Mouse (Mus musculus) limb, embryonic 11.5 days (tissue): ENCODE measurements around the gene Srf. TPM values are rescaled to one million over a fixed set of nuclear protein-coding genes. Genes with fewer than 3 reads are reported as not detected.
A peak's percentile ranks its signal among the peaks of the same experiment; 100 is the strongest.

ENCODE experiments used
- ATAC-seq: fragments of 200-750 bp; cut with Nextera tagmentation; 2 replicates; pipeline ENCODE4 v1.8.0; 2017; ENCODE audit warnings: low read depth; ENCODE audit not compliant: insufficient number of reproducible peaks, low FRiP score, low TSS enrichment
- DNase-seq: peaks from one replicate; pipeline ENCODE4 v3.0.0-alpha.2; 2015; ENCODE audit warnings: low spot score
- H3K27ac ChIP-seq: fragments of 300-500 bp; sonication (generic); replicated peaks from 2 replicates; pipeline ENCODE4 v1.5.1; 2014; ENCODE audit warnings: low read depth, mild to moderate bottlenecking, low read length
- H3K27me3 ChIP-seq: fragments of 300-500 bp; sonication (generic); 2 replicates; pipeline ENCODE4 v1.6.1; 2014; ENCODE audit warnings: mild to moderate bottlenecking, low read length, mixed read lengths; ENCODE audit not compliant: control insufficient read depth, insufficient read depth
- H3K36me3 ChIP-seq: fragments of 300-500 bp; sonication (generic); 2 replicates; pipeline ENCODE4 v1.6.1; 2014; ENCODE audit warnings: mild to moderate bottlenecking, low read length, moderate library complexity, mixed read lengths; ENCODE audit not compliant: control insufficient read depth, insufficient read depth
- H3K4me1 ChIP-seq: fragments of 300-500 bp; sonication (generic); 2 replicates; pipeline ENCODE4 v1.6.1; 2014; ENCODE audit warnings: low read length, mixed read lengths; ENCODE audit not compliant: control insufficient read depth, insufficient read depth
- H3K4me2 ChIP-seq: fragments of 300-500 bp; sonication (generic); 2 replicates; pipeline ENCODE4 v1.6.1; 2014; ENCODE audit warnings: low read depth, mild to moderate bottlenecking, moderate library complexity; ENCODE audit not compliant: severe bottlenecking
- H3K4me3 ChIP-seq: fragments of 300-500 bp; sonication (generic); 2 replicates; pipeline ENCODE4 v1.5.1; 2014; ENCODE audit warnings: low read depth, low read length
- H3K9ac ChIP-seq: fragments of 300-500 bp; sonication (generic); 2 replicates; pipeline ENCODE4 v1.6.1; 2014; ENCODE audit warnings: mild to moderate bottlenecking, low read length
- H3K9me3 ChIP-seq: fragments of 300-500 bp; sonication (generic); 2 replicates; pipeline ENCODE4 v1.6.1; 2016; ENCODE audit warnings: low read length; ENCODE audit not compliant: control insufficient read depth
- WGBS: fragments of 180-500 bp; shearing (Covaris S2); extraction: QIAGEN DNeasy Blood & Tissue Kit; methylation state at CpG from one replicate; pipeline ENCODE4 v1.1.7; 2014; 5-methylcytosine and 5-hydroxymethylcytosine counted together
- polyA plus RNA-seq: library from polyadenylated mRNA; unstranded; fragments of >200 nt; fragmentation: Nextera tagmentation; extraction: Ambion mirVana; gene quantifications from 2 replicates; pipeline ENCODE4 v1.2.1, GENCODE M21; 2014

The Srf gene
- polyA plus RNA-seq, 1 experiment from 2014 or later = 8.3 TPM

GRCm38 (mm10) chr17:46521174-46521573 is 34.8 kb downstream of the Srf start:
- H3K36me3 ChIP-seq = no peaks in the 10 kb centered on the region
- DNase-seq (no peak), ATAC-seq (no peak)
- no peaks in the 10 kb centered on the region for H3K9me3 ChIP-seq
- no peak overlapping the region for H3K4me3 ChIP-seq
- 0 out of 2 replicates have a peak, but pooled peaks cover 3% of the 10 kb centered on the region for H3K4me1 ChIP-seq
- 78% methylated on average over 9 of the region's 9 CpGs for WGBS
- peak overlapping the region; percentile 13; the same call in 1 of the 2 replicates for H3K4me2 ChIP-seq
- peak overlapping the region; percentile 47 for H3K9ac ChIP-seq
- peaks cover 8% of the 10 kb centered on the region; the same call in 1 of the 2 replicates for H3K27me3 ChIP-seq
- H3K27ac ChIP-seq = no peak overlapping the region

- 43% methylated on average over 25 of the region's 25 CpGs for WGBS
- Histone ChIP-seq H3K4me2 (peak overlapping the region; percentile 13; the same call in 1 of the 2 replicates), H3K4me3 (0 out of 2 replicates have a peak overlapping the region, but pooled peaks have one; percentile 11), H3K27ac (no peak overlapping the region), H3K27me3 (peaks cover 8% of the 10 kb centered on the region; the same call in 1 of the 2 replicates), H3K9me3 (no peaks in the 10 kb centered on the region), H3K36me3 (no peaks in the 10 kb centered on the region), H3K4me1 (0 out of 2 replicates have a peak, but pooled peaks cover 3% of the 10 kb centered on the region), H3K9ac (peak overlapping the region; percentile 47)
- peak; percentile 47 for DNase-seq
- ATAC-seq = no peak
Observed at GRCm38 (mm10) chr17:46520385-46520979, 35.5 kb downstream of the Srf start.

GRCm38 (mm10) chr17:46519971-46520370 is 36.0 kb downstream of the Srf start:
- 0 out of 2 replicates have a peak, but pooled peaks cover 3% of the 10 kb centered on the region for H3K4me1 ChIP-seq
- no peaks in the 10 kb centered on the region for H3K9me3 ChIP-seq
- no peaks in the 10 kb centered on the region for H3K36me3 ChIP-seq
- peaks cover 8% of the 10 kb centered on the region; the same call in 1 of the 2 replicates for H3K27me3 ChIP-seq
- 48% methylated on average over 10 of the region's 10 CpGs for WGBS
- H3K4me3 ChIP-seq = 0 out of 2 replicates have a peak overlapping the region, but pooled peaks have one; percentile 11
- peak overlapping the region; percentile 13; the same call in 1 of the 2 replicates for H3K4me2 ChIP-seq
- ATAC-seq = no peak
- no peak for DNase-seq
- H3K27ac ChIP-seq = no peak overlapping the region
- peak overlapping the region; percentile 35 for H3K9ac ChIP-seq

- H3K4me2 ChIP-seq = no peak overlapping the region
- 58% methylated on average over 2 of the region's 2 CpGs for WGBS
- H3K36me3 ChIP-seq = no peaks in the 10 kb centered on the region
- ATAC-seq (no peak), DNase-seq (no peak)
- no peaks in the 10 kb centered on the region for H3K9me3 ChIP-seq
- H3K27me3 ChIP-seq = no peaks in the 10 kb centered on the region
- H3K4me3 ChIP-seq = no peak overlapping the region
- no peaks in the 10 kb centered on the region for H3K4me1 ChIP-seq
- no peak overlapping the region for H3K27ac ChIP-seq
- no peak overlapping the region for H3K9ac ChIP-seq
Observed at GRCm38 (mm10) chr17:46513329-46513728, 42.6 kb downstream of the Srf start.

GRCm38 (mm10) chr17:46511059-46511710 is 44.8 kb downstream of the Srf start:
- H3K27ac ChIP-seq = no peak overlapping the region

GRCm38 (mm10) chr17:46505617-46506016 is 50.4 kb downstream of the Srf start:
- Histone ChIP-seq H3K27ac (no peak overlapping the region), H3K4me3 (no peak overlapping the region), H3K4me2 (no peak overlapping the region), H3K9me3 (no peaks in the 10 kb centered on the region), H3K4me1 (no peaks in the 10 kb centered on the region), H3K36me3 (no peaks in the 10 kb centered on the region), H3K27me3 (no peaks in the 10 kb centered on the region), H3K9ac (no peak overlapping the region)
- DNase-seq = no peak
- ATAC-seq = no peak
- 83% methylated on average over 3 of the region's 3 CpGs for WGBS

More at GRCm38 (mm10) chr17:46511059-46511710, 44.8 kb downstream of the Srf start:
- Histone ChIP-seq H3K36me3 (no peaks in the 10 kb centered on the region), H3K9me3 (no peaks in the 10 kb centered on the region), H3K27me3 (no peaks in the 10 kb centered on the region), H3K4me1 (no peaks in the 10 kb centered on the region), H3K9ac (no peak overlapping the region), H3K4me2 (no peak overlapping the region), H3K4me3 (no peak overlapping the region)
- ATAC-seq (no peak; the same call in 1 of the 2 replicates), DNase-seq (no peak)
- WGBS = 48% methylated on average over 11 of the region's 11 CpGs

- ATAC-seq (no peak), DNase-seq (no peak)
- Histone ChIP-seq H3K36me3 (no peaks in the 10 kb centered on the region), H3K4me2 (no peak overlapping the region), H3K4me1 (no peaks in the 10 kb centered on the region), H3K9ac (no peak overlapping the region), H3K27me3 (no peaks in the 10 kb centered on the region), H3K4me3 (no peak overlapping the region), H3K9me3 (no peaks in the 10 kb centered on the region), H3K27ac (no peak overlapping the region)
- WGBS = 81% methylated on average over 14 of the region's 14 CpGs
Observed at GRCm38 (mm10) chr17:46503847-46504638, 51.9 kb downstream of the Srf start.

GRCm38 (mm10) chr17:46502775-46503174 is 53.2 kb downstream of the Srf start:
- Histone ChIP-seq H3K4me3 (no peak overlapping the region), H3K4me2 (no peak overlapping the region), H3K27me3 (no peaks in the 10 kb centered on the region), H3K9me3 (no peaks in the 10 kb centered on the region), H3K4me1 (no peaks in the 10 kb centered on the region), H3K9ac (no peak overlapping the region), H3K27ac (no peak overlapping the region), H3K36me3 (no peaks in the 10 kb centered on the region)
- WGBS = 83% methylated on average over 2 of the region's 2 CpGs
- DNase-seq (no peak), ATAC-seq (no peak)
